Mouse (Mus musculus) intestine, embryonic 15.5 days (tissue): ENCODE results near the gene Gm3526. TPM values are rescaled to one million over a fixed set of nuclear protein-coding genes. Genes with fewer than 3 reads are reported as not detected.
"Not testable (repeated sequence)": the region's sequence is repeated elsewhere in the genome, so short reads cannot be mapped to it uniquely, and the experiment has no call there.

Source experiments
- ATAC-seq: fragments of 200-750 bp; cut with Nextera tagmentation; 2 replicates; pipeline ENCODE4 v1.8.0; 2017; ENCODE audit warnings: moderate TSS enrichment, moderate library complexity
- H3K27ac ChIP-seq: fragments of 300-500 bp; sonication (generic); 2 replicates; pipeline ENCODE4 v1.5.1; 2015; ENCODE audit warnings: mild to moderate bottlenecking, inconsistent platforms
- H3K27me3 ChIP-seq: fragments of 300-500 bp; sonication (generic); replicated peaks from 2 replicates; pipeline ENCODE4 v1.6.1; 2015; ENCODE audit warnings: inconsistent platforms
- H3K36me3 ChIP-seq: fragments of 300-500 bp; sonication (generic); 2 replicates; pipeline ENCODE4 v1.6.1; 2015; ENCODE audit warnings: inconsistent platforms
- H3K4me1 ChIP-seq: fragments of 300-500 bp; sonication (generic); replicated peaks from 2 replicates; pipeline ENCODE4 v1.6.1; 2015; ENCODE audit warnings: inconsistent platforms
- H3K4me2 ChIP-seq: fragments of 300-500 bp; sonication (generic); replicated peaks from 2 replicates; pipeline ENCODE4 v1.6.1; 2015; ENCODE audit warnings: mild to moderate bottlenecking, inconsistent platforms
- H3K4me3 ChIP-seq: fragments of 300-500 bp; sonication (generic); replicated peaks from 2 replicates; pipeline ENCODE4 v1.5.1; 2015; ENCODE audit warnings: inconsistent platforms
- H3K9ac ChIP-seq: fragments of 300-500 bp; sonication (generic); 2 replicates; pipeline ENCODE4 v1.6.1; 2015; ENCODE audit warnings: inconsistent platforms
- H3K9me3 ChIP-seq: fragments of 300-500 bp; sonication (generic); 2 replicates; pipeline ENCODE4 v1.6.1; 2016; ENCODE audit warnings: inconsistent platforms
- WGBS: fragments of 180-500 bp; shearing (Covaris S2); methylation state at CpG from one replicate; pipeline ENCODE4 v1.1.7; 2015; 5-methylcytosine and 5-hydroxymethylcytosine counted together
- polyA plus RNA-seq: library from polyadenylated mRNA; unstranded; fragments of >200 nt; fragmentation: Nextera tagmentation; extraction: Ambion mirVana; gene quantifications from 2 replicates; pipeline ENCODE4 v1.2.1, GENCODE M21; 2015

Gm3526 gene
- polyA plus RNA-seq: not detected in 2 replicates

GRCm38 (mm10) chr14:5260480-5260879, at the start of gene Gm3526:
Gene Gm3526 (minus strand): TSS chr14:5260580.
- not testable (repeated sequence) for H3K4me3 ChIP-seq, H3K27ac ChIP-seq, H3K4me2 ChIP-seq, H3K9me3 ChIP-seq, ATAC-seq, H3K4me1 ChIP-seq, H3K27me3 ChIP-seq, H3K9ac ChIP-seq, H3K36me3 ChIP-seq
- WGBS: no CpG with 5 or more reads among the region's 1 CpGs

Other genes starting within 250 kb of the Gm3526 start
- gene Gm3298, start 244.7 kb downstream of the Gm3526 start, polyA plus RNA-seq: not detected in 2 replicates
- not detected in 2 replicates for gene 4930555G01Rik, start 210.0 kb downstream of the Gm3526 start, polyA plus RNA-seq
- 0.37 and 0.53 TPM in 2 replicates for gene Gm8281, start 189.5 kb downstream of the Gm3526 start, polyA plus RNA-seq
- gene Gm8279, start 129.1 kb downstream of the Gm3526 start, polyA plus RNA-seq: not detected in 2 replicates
- not detected in 2 replicates for gene Gm3317, start 96.0 kb downstream of the Gm3526 start, polyA plus RNA-seq
- gene Gm8271, start 74.8 kb downstream of the Gm3526 start, polyA plus RNA-seq: not detected in 2 replicates
- not detected in 2 replicates for gene Gm3542, start 74.3 kb upstream of the Gm3526 start, polyA plus RNA-seq
- gene Gm3500, start 128.5 kb upstream of the Gm3526 start, polyA plus RNA-seq: not detected in 2 replicates
- 0.39 TPM in 2 replicates for gene Gm3194, start 194.9 kb upstream of the Gm3526 start, polyA plus RNA-seq
- gene Gm8246, start 217.2 kb upstream of the Gm3526 start, polyA plus RNA-seq: not detected in 2 replicates
- not detected in 2 replicates for gene Gm3187, start 223.6 kb upstream of the Gm3526 start, polyA plus RNA-seq
- 0.43 and 0.52 TPM in 2 replicates for gene Gm3488, start 241.1 kb upstream of the Gm3526 start, polyA plus RNA-seq